Mouse (Mus musculus): ENCODE measurements around the gene Ccnb1.

- no peak for TF ChIP-seq CTCF (IDR thresholded peaks at IDR 0.05; ENCODE audit: control insufficient read depth, insufficient read depth, insufficient read length)
- TF ChIP-seq MYOD1 (IDR thresholded peaks at IDR 0.05; ENCODE audit: control insufficient read depth, insufficient read length, low read depth) = no peak
- TF ChIP-seq USF1 (IDR thresholded peaks at IDR 0.05; ENCODE audit: low read depth) = no peak
Observed at GRCm38 (mm10) chr13:100754186-100754585, 32.2 kb downstream of the Ccnb1 start.
